24 mouse cellular contexts compared by ENCODE assay signal in the genomic region with DNA sequence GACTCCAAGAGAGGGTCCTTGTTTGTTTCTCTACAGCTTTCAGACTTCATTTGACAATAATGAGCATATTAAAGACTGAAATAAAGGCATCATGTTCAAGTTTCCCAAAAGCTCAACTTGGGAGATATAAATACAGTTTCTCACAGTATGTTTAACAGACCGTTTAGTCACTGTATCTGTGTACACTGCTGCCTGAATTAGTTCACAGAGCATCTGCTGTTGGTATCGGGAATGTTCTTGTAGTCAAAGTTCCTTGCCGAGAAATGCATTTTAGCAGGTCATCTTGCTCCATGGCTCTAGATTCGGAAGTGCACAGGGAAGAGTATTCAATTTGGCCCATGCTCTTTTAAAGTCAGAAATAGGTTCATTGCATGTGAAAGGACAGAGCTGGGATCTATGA.
"Had no signal": no experiment of that assay in that cellular context is flagged by ENCODE, and none has a peak within 500 bp of the region (broad histone marks: within the 10 kb centered on the region; RNA-seq: fewer than 3 reads in every experiment).

No protein-coding gene starts in this region.

- H3K4me3 ChIP-seq: heart, adult 2 months; heart, embryonic 13.5 days; heart, embryonic 15.5 days; hindbrain, embryonic 10.5 days; hindbrain, embryonic 12.5 days; intestine, embryonic 15.5 days; layer of hippocampus, adult 2 months; left cerebral cortex, adult 2 months; limb, embryonic 10.5 days; limb, embryonic 12.5 days; liver, embryonic 13.5 days had no signal

- ATAC-seq: hindbrain, embryonic 16.5 days; inflammation-experienced regulatory T-cells, adult 6 months; intestine, embryonic 15.5 days; intestine, postnatal 0 days had no signal

- DNase-seq: gastrocnemius, postnatal 14 days; gastrocnemius, postnatal 36 days; heart, adult 2 months; heart, postnatal 4 days; kidney, adult 18-20 months; kidney, adult 8-10 months; kidney, postnatal 10 days; kidney, postnatal 25 days; kidney, postnatal 4 days; liver; liver, embryonic 13.5 days had no signal

- H3K4me1 ChIP-seq: intestine, embryonic 15.5 days; limb, embryonic 10.5 days; liver, embryonic 13.5 days had no signal

- H3K27ac ChIP-seq: heart, adult 2 months; heart, embryonic 13.5 days; heart, embryonic 15.5 days; hindbrain, embryonic 10.5 days; hindbrain, embryonic 12.5 days; hindbrain, embryonic 14.5 days; intestine, embryonic 15.5 days; layer of hippocampus, adult 2 months; left cerebral cortex, adult 2 months; limb, embryonic 10.5 days; limb, embryonic 12.5 days; liver, embryonic 13.5 days had no signal
